Mouse (Mus musculus) cerebellum, postnatal 4 days (tissue): ENCODE data around the gene Gm11639.
A peak's percentile ranks its signal among the peaks of the same experiment; 100 is the strongest.

ENCODE experiments used
- DNase-seq, 2 experiments: peaks; one replicate each; pipeline ENCODE4 v3.0.0; 2022; ENCODE audit warnings: low spot score in 2 of 2, mixed read lengths in 1 of 2

The Gm11639 gene

DNA sequence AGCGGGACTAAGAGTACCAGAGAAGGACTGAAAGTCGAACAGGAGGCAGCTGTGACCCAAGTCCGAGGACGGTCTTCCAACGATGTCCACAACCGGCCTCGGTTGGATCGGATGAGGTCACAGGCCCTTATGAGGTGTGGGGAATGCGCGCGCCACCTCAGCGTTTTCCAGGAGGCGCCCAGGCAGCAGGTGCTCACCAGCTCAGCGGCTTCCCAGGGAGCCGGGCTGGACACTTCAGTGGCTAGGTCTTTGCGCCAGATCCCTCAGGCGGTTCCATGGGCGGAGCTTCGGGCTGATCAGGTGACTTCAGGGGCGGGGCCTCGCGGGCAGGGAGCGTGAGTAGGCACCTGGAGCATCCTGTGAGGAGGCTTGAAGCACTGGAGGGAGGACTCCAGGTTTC lies at the start of gene Gm11639:
Gm11639 (plus strand) TSS at position 160 of the 400 bp plus-strand sequence.
- DNase-seq: peak in 1 of 2 experiments; percentile 6

DNA sequence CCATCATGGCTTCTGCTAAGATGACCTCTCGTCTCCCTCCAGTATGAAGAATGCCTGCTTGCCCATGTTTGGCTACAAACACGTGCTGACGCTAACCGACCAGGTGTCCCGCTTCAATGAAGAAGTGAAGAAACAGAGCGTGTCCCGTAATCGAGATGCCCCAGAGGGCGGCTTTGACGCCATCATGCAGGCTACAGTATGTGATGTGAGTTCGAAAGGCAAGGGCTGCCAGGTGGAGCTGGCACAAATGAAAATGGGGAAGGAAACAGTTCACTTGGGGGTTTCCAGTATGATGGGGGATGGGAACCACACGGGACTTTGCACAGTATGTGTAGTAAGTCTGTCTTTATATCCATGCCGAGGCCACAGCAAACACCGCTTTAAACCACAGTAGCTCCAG lies 48.5 kb upstream of the Gm11639 start:
- no peak for DNase-seq

DNA sequence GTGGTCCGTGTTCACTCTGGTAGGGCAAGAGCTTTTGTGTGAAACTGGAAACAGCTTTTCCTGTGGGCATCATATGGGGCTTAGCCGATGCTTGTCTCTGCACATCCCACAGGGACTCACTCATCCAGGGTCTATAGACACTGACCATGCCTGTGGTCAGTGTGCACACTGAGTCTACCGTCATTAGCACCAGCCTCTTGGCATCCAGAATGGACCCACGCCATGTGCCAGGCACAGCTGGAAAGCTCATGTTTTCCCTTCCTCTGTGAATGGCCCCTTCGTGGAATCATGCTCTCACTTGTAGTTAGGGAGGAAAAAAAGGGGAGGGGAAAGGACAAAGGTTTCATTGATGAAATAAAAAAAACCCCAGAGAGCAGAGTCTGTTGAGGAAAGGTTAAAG lies 47.5 kb upstream of the Gm11639 start:
- DNase-seq: peak in 1 of 2 experiments; percentile 25

DNA sequence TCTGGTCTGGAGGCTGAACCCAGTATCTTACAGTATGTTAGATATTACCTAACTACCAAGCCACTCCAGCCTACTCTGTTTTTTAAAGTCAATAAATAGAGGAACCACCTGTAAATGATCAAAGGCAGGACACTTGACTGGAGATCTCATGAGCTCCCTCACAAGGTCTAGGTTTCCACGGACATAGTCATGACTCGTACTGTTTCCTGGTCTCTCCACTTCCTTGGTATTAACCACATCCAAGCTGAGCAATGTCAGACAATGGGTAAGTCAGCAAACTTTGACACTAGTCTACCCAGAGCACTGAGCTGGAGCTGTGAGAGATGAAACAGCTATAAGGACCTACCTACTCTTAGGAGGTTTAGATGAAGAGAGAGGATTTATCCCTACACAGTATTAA lies 46.6 kb upstream of the Gm11639 start:
- DNase-seq: no peak

DNA sequence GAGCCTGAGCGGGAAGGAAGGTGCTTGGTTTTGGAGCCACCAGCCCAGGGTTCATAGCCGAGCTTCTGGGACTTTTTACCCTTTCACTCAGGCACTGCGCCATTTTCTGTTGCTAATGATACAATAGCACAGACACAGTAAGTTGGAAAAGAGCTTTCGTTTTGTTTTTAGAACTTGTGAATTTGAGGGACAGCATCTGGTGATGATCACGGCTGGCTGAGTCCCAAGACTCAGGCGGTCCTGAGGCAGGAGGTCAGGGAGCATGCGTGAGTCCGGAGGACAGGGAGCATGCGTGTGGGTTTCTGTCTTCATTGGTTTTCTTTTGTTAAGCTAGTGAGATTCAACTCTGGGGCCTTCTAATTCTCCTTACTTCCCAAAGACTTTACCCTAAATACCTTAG lies 45.9 kb upstream of the Gm11639 start:
- DNase-seq: no peak

DNA sequence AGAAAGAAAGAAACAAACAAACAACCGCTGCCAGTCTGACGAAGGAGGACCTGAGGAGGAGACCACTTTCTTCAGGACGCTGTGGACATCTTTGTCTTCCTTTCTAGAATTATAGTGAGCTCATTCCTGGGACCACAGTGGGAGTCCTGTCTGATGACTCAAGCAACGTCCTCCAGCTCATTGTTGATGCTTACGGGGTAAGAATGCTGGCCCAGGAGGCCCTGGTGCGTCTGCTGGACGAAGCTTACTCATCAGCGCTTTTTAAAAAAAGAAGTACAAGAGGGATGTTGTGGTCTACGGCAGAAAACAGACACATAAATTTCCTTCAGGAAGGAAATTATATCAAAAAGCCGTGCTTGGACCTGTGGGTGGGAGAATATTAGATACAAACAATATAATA lies 44.6 kb upstream of the Gm11639 start:
- no peak for DNase-seq

DNA sequence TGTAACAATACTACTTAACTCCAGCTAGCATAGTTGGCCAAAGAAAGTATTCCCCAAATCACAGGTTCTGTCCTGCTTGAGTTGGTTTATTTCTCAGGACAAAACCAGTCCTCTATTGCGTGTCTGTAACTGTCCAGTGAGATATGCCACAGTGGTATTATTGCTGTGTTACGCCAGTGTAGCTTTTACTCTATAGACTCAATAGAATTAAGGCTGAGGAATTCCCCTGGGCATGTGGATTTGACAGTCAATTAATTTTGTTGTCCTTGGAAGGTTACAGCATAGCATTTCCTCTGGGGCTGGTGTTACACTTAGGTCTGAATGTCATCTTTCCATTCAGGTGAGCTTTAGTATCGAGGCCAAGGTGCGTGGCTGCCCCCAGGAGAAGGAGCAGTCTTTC lies 42.3 kb upstream of the Gm11639 start:
- DNase-seq: no peak

DNA sequence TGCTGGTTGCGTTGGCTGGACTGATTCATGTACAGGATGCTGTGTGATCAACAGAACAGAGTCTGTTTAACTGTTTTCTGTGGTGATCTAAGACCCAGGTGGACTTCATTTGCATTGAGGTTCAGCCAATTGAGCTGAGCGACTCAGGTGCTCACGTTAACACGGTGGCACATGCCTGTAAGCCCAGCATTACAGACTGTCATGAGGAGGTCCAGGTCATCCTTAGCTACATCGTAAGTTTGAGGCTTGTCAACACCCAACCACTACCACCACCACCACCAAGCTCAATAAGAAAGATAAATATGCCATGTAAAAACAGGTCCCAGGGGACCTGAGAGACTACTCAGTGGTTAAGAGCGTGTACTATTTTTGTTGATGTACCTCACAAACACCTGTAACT lies 40.1 kb upstream of the Gm11639 start:
- DNase-seq: no peak

DNA sequence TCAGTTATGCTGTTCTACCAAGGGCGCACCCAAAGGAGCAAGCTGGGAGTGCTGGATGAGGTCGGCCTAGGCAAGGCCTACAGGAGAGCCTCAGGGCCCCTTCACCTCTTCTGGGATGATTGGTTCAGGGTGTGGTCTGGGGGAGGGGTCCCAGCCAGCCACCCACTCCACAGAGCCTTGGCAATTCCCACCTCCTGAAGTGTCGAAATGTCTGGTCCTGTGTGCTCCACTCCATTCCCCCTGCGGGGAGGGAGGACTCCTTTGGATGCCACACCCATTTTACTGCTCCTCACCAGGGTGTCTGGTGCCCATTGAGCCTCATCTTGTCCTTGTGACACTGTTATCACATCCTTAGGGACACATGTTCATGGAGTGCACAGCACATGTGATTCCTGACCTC lies 39.3 kb upstream of the Gm11639 start:
- no peak for DNase-seq

DNA sequence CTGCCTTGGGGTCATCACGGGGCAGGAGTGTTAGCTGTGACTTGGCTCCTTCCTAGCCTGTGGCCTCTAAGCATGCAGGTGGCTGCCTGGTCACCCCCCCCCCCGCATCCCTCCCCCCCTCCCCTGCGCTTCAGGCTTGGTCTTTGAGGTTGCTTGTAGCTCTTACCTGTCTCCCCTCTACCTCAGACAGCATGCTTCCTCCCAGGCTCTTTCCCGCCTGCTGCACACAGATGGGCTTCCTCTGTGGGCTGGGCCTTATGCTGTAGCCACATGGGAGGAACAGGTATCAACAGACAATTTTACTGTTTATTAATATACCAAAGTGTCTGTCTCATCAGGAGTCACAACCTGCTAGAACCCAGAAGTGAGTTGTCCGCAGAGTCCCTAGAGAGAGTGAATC lies 38.9 kb upstream of the Gm11639 start:
- DNase-seq: no peak

DNA sequence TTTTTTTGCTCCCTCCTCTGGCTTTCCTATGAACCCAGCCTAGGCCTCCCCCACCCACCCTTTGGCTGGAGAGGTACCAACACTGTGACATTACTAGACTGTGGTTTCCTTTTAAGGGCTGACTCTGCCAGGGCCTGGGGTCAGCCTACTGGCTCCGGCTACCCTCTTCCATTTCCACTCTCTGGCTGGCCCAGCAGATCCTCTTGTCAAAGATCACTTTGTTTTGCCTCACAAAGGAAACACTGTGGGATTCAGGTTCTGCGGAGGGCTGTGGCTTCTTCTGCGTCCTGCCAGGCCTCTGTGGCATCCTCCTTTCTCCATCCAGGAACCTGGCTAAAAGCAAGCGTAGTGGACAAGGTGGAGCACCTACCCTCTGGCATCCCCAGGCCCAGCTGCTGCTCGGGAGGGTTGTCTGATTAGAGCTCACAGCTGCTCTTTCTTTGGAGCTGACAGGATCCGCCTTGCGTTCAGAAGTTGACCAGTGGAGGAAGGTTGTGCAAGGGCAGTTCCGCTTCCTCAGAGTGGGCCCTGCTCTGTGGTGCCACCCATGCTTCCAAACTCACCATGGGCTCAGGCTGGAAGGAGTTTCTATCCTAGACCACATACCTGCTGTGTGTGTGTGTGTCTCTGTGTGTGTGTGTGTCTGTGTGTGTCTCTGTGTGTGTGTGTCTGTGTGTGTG lies 38.2 kb upstream of the Gm11639 start:
- DNase-seq: no peak

DNA sequence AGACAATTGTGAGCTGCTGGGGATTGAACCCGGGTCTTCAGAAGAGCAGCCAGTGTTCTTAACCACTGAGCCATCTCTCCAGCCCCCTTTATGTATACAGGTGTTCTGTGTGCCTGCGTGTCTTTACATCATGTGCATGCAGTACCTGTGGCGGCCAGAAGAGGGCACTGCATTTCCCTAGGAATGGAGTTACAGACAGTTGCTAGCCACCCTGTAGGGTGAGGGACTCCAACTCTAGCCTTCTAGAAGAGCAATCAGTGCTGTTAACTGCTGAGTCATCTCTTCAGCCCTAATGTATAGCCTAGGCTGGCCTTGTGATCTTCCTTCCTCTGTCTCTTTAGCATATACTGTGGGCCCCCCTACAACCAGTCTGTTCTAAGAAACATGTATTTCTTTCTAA lies 36.9 kb upstream of the Gm11639 start:
- peak in 1 of 2 experiments; percentile 34 for DNase-seq

DNA sequence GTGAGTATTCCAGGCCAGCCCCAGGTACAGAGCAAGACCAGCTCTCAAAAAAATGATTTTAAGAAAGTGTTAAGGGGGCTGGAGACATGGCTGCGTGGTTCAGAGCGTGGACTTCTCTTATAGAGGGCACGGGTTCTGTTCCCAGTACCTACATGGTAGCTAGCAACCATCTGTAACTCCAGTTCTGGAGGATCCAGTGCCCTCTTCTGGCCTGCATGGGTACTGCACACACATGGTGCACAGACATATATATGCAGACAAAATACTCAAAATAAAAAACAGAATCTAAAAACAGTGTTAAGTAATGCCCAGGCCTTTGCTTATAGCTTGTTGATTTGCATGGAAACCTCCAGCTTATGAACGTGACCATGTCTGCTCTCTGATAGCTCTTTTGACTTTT lies 24.9 kb upstream of the Gm11639 start:
- DNase-seq: no peak

DNA sequence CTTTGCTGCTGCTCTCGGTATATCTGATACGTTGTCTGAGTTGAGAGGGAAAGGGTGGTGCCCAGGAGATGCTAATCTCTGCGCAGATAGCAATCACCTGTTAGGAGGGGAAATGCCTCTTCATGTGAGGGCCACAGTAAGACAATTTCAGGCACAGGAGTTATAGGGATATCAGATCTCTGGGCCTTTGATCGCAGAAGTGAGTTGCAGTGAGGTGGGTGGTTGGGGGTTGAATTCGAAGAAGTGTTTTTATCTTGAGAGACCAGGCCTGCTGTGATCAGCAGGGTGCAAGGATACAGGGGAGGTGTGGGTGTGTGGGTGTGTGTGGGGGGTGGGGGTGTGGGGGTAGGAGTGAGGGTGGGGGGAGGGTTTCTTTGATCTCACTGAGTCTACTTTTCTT lies 24.4 kb upstream of the Gm11639 start:
- no peak for DNase-seq

DNA sequence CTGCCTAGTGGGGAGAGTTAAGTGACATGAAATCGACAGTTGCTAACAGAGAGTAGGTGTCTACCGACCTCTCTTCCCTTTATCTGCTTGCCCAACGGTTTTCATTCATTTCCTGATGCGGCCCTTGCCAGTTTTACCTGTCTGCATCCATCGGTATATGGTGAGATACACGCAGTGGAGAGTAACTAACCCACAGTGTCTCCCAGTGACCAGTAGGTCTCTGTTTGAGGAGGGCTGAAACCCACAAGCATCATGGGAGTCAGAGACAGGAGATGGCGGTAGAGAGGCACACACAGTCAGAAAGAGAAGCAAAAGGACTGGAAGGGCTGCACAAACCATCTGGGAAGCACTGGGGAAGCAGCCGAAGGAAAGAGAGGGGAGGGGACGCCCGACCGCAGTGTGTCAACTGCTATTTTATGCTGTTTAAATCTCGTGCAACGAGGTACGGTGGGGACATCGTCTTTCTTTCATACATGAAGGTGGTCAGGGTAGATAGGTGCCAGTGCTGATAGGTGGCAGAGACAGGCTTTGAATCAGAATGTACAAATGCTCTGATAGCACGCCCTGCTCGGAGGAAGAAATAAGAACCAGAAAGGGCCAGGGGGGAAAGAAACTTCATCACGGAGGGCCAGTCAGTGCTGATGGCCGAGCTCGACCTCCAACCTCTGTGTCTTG lies 23.8 kb upstream of the Gm11639 start:
- no peak for DNase-seq

DNA sequence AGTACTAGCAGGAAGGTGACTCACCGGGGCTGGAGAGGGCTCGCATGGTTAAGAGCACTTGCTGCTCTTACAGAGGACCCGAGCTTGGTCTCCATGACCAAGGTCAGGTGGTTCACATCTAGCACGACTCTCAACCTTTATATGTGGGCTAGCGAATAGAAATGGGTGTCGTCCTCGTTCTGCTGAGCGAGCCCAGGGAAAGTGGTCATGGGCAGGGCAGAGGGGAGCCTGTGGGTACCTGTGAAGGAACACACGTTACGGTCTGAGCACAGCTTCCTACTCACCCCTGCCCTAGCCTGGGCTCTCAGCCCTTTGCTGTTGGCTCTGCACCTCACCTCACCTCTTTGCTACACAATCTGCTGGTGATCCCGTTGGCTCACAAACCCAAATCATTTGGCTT lies 22.9 kb upstream of the Gm11639 start:
- DNase-seq: no peak

DNA sequence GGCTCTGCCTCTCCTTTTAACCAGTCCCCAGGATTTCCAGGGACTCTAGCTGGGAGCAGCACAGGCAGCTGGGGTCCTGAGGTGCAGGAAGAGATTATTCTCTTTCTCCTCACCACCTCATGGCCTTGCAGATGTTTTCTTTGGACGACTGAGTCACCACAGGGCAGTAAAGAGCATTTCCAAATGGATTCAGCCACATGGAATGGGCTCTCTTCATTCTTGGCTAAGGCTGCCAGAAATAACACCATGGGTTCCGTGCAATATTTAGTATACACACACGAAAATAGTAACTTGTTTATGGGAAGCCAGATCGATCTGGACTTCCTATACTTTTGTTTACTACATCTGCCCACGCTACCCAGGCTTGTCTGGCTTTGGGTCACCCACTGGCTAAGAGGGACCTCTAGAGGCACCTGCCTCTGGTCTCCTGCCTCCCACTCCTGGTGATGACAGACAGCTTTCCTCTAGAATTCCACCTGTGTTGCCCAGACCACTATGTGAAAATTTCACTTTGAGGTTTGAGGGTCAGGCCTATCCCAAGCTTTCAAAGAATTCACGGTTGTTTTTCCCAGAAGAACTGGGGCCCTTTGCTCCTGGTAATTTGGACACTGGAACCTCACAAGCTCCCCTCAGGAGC lies 22.1 kb upstream of the Gm11639 start:
- no peak for DNase-seq

DNA sequence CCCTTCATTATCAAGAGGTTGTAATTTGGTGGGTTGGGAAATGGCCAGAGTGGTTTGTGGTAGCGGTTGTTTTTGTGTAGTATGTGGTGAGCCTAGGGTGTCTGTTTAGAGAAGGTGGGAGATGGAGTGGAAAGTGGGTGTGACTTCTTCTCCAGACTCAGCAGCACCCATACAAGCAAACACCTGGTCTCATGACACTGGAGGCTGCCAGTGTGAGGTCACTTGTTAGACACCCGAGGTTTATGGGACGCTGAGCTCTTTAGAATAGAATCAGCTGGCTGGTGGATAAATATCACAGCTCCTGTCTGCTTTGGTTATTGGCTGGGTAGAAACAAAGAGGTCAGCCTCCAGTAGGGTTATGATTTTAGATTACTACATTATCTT lies 21.6 kb upstream of the Gm11639 start:
- no peak for DNase-seq

DNA sequence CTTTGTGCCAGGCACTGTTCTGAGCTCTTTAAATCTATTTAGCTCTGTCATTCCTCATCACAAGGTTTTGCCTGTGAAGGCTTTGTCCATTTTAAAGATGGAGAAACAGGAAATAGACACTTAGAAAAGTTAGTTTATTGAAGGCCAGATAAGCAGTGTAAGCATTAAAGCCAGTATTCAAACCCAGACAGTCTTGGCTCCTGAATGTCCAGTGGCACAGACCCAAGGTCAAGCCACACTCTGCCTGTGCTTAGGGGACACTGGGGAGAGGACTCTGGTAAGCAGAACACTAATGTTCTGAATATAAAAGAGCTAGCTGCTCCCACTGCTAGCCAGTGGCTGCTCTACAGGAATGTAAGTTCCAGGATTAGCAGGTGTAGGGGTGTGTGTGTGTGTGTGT lies 21.1 kb upstream of the Gm11639 start:
- DNase-seq: no peak

DNA sequence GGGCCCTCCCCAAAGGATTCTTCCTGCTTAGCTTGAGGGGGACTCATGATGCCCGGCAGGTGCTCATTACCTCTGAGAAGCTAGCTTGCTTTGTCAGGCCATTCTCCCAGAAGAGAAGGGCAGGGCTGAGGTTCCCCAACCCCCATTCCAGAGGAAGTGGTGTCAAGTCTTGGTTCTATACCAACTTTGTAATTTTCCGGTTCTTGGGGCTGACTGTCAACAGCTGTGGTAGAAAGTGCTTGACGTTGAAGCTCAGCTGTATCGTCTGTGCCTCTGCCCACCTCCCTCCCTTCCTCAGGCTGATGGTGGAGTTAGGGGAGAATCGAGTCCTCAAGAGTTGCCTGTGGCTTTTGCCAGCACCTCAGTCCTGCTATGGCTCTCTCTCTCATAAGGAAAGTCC lies 18.1 kb upstream of the Gm11639 start:
- DNase-seq: no peak

DNA sequence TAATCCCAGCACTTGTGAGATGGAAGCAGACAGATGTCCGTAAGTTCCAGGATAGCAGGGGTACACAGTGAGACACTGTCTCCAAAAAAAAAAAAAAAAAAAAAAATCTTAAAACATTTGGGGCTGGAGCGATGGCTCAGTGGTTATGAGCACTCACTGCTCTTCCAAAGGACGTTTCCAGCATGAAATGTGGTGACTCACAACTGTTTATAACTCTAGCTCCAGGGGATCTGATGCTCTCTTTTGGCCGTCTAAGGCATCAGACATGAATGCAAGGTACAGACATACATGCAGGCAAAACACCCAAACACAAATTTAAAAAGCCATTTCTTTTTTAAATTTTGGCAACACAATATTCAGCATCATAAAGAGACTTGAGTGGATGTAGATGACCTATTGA lies 12.1 kb upstream of the Gm11639 start:
- no peak for DNase-seq

DNA sequence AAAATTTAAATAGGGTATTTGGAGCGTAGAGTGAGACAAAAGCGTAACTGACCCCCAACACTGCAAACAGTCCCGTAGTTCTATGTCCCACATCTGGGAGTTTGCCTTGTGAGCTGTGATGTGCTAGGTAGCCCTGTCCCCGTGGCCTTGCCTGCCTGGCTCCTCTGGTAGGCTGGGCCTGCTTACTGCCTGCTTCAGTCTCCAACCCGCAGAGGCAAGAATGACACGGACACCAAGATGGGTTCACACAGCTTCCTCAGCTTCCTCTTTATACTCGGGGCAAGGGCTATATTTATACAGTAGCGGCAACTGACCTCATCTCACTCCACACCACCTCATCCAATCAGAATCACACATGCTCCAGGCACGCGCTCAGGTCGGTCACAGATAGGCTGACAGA lies 10.7 kb upstream of the Gm11639 start:
- DNase-seq: no peak

DNA sequence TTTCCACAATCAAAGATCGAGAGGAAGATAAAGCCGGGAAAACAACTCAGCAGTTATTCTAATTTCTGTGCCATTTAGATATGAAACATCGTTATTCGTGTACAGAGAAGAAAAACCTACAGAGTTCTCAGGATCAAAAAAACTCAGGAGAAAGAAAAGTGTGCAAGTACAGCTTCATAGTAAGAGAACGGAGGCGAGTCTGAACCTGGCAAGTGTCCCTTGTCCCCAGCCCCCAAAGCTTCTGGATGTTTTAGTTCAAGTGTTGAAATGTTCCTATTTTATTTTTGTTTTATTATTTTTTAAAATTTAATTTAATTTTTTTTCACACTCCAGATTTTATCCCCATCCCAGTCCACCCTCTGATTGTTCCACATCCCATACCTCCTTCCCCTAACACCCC lies 7.7 kb downstream of the Gm11639 start:
- DNase-seq: no peak
